In the genomic region with DNA sequence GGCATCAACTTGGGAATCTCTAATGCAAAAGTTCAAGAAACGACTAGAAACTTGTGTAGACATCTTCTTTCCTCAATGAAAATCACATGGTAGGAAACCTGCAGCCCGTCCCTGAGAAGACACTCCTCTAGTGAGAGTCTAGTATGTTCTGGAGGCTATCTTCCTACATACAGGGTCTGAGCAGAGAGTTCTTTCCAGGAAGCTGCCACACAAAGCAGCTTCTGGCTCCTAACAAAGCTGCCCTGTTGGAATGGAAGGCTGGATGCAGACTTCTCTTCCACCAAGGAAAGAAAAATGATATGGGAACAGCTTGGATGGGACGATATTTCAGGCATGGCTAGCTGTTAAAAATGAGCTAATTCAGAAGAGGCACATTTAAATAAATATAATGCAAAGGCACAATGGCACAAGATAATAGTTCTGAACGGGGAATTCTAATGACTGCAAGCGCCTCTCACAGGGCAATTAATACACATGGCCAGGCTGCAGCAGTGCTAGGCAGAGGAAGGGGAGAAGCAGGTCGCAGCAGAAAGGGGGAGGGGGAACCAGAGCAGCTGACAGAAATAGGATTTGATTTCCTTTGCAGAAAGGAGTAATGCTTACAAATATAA, we compare ENCODE assay signal across 11 mouse cellular contexts.
DNase-seq lines count a peak whose midpoint lies in the region; ATAC-seq and TF ChIP-seq lines count a peak whose summit lies in the region.
"Had no signal": no experiment of that assay in that cellular context is flagged by ENCODE, and none has a peak within 500 bp of the region (broad histone marks: within the 10 kb centered on the region; RNA-seq: fewer than 3 reads in every experiment).

No protein-coding gene starts in this region.

- no peak overlapping the region for H3K27ac ChIP-seq in heart, embryonic 10.5 days
- peak overlapping the region; percentile 86 for H3K27ac ChIP-seq in hindbrain, embryonic 11.5 days (ENCODE audit: low read depth, low read length)
- H3K27ac ChIP-seq in midbrain, postnatal 0 days (ENCODE audit: low read depth, low read length): no peak overlapping the region; the same call in 1 of the 2 replicates
- H3K27ac ChIP-seq in heart, embryonic 11.5 days (ENCODE audit: low read depth, low read length): no peak overlapping the region

- no peak overlapping the region for H3K9ac ChIP-seq in hindbrain, embryonic 11.5 days (ENCODE audit: low read depth, low read length)
- H3K9ac ChIP-seq in midbrain, postnatal 0 days (replicated peaks; ENCODE audit: low read length, poor library complexity, severe bottlenecking): no peak overlapping the region
- H3K9ac ChIP-seq in heart, embryonic 11.5 days (ENCODE audit: low read depth, low read length): no peak overlapping the region

- H3K27me3 ChIP-seq in heart, embryonic 10.5 days (ENCODE audit: insufficient read depth, poor library complexity, severe bottlenecking): peaks cover 3% of the 10 kb centered on the region; the same call in 1 of the 2 replicates
- H3K27me3 ChIP-seq in hindbrain, embryonic 11.5 days (ENCODE audit: control insufficient read depth, insufficient read depth, low read length): no peaks in the 10 kb centered on the region
- H3K27me3 ChIP-seq in midbrain, postnatal 0 days (ENCODE audit: insufficient read depth, low read length): no peaks in the 10 kb centered on the region
- H3K27me3 ChIP-seq in heart, embryonic 11.5 days (ENCODE audit: control insufficient read depth, insufficient read depth, low read length): 0 out of 2 replicates have a peak, but pooled peaks cover 3% of the 10 kb centered on the region

- H3K4me2 ChIP-seq in hindbrain, embryonic 11.5 days (replicated peaks; ENCODE audit: low read depth, low read length): no peak overlapping the region
- no peak overlapping the region for H3K4me2 ChIP-seq in midbrain, postnatal 0 days (ENCODE audit: low read depth, low read length, poor library complexity, severe bottlenecking)
- no peak overlapping the region for H3K4me2 ChIP-seq in heart, embryonic 11.5 days

- peak; percentile 86 for ATAC-seq in hindbrain, embryonic 11.5 days (ENCODE audit: low FRiP score)
- ATAC-seq in midbrain, postnatal 0 days (ENCODE audit: low FRiP score): no peak
- ATAC-seq in heart, embryonic 11.5 days (replicated peaks; ENCODE audit: insufficient number of reproducible peaks, low FRiP score, low TSS enrichment): no peak

- H3K4me1 ChIP-seq in heart, embryonic 10.5 days: no peaks in the 10 kb centered on the region
- H3K4me1 ChIP-seq in hindbrain, embryonic 11.5 days (replicated peaks; ENCODE audit: control insufficient read depth, insufficient read depth, low read length): peaks cover 6% of the 10 kb centered on the region; the same call in 1 of the 2 replicates
- peaks cover 9% of the 10 kb centered on the region; the same call in 1 of the 2 replicates for H3K4me1 ChIP-seq in midbrain, postnatal 0 days (ENCODE audit: insufficient read depth, low read length)
- H3K4me1 ChIP-seq in heart, embryonic 11.5 days (ENCODE audit: control insufficient read depth, insufficient read depth, low read length): no peaks in the 10 kb centered on the region

- H3K4me3 ChIP-seq in heart, embryonic 10.5 days: no peak overlapping the region
- H3K4me3 ChIP-seq in hindbrain, embryonic 11.5 days (ENCODE audit: low read depth, low read length): no peak overlapping the region
- no peak overlapping the region for H3K4me3 ChIP-seq in midbrain, postnatal 0 days (ENCODE audit: low read depth, low read length)
- H3K4me3 ChIP-seq in heart, embryonic 11.5 days (ENCODE audit: low read depth, low read length): no peak overlapping the region

- DNase-seq in heart, adult 11 months: peak; percentile 28
- no peak for DNase-seq in heart, embryonic 10.5 days (ENCODE audit: low spot score)
- DNase-seq in embryo, embryonic 10.5 days (ENCODE audit: low spot score): peak; percentile 53
- peak; percentile 48 for DNase-seq in hindbrain, embryonic 11.5 days (ENCODE audit: low spot score)
- DNase-seq in midbrain, postnatal 0 days (ENCODE audit: low spot score): peak; percentile 44
- DNase-seq in adipocyte (ENCODE audit: low spot score) (no peak), liver (no peak)
- DNase-seq: adrenal gland, adult 2 months; gastrocnemius, postnatal 25 days; thymus, postnatal 14 days had no signal

- WGBS in heart, embryonic 10.5 days: 45% methylated on average over 6 of the region's 6 CpGs
- WGBS in hindbrain, embryonic 11.5 days: 19% methylated on average over 6 of the region's 6 CpGs
- WGBS in midbrain, postnatal 0 days: 14% methylated on average over 6 of the region's 6 CpGs
- WGBS in heart, embryonic 11.5 days (ENCODE audit: insufficient replicate concordance): 35% methylated on average over 6 of the region's 6 CpGs

- H3K9me3 ChIP-seq in heart, embryonic 10.5 days: no peaks in the 10 kb centered on the region
- no peaks in the 10 kb centered on the region for H3K9me3 ChIP-seq in hindbrain, embryonic 11.5 days (ENCODE audit: control insufficient read depth, low read length)
- H3K9me3 ChIP-seq in midbrain, postnatal 0 days (ENCODE audit: low read length): no peaks in the 10 kb centered on the region
- no peaks in the 10 kb centered on the region for H3K9me3 ChIP-seq in heart, embryonic 11.5 days (replicated peaks; ENCODE audit: control insufficient read depth, low read length)

- no peak for TF ChIP-seq CTCF in midbrain, postnatal 0 days (IDR thresholded peaks at IDR 0.05)

- H3K36me3 ChIP-seq in heart, embryonic 10.5 days: no peaks in the 10 kb centered on the region
- H3K36me3 ChIP-seq in hindbrain, embryonic 11.5 days (ENCODE audit: control insufficient read depth, insufficient read depth, low read length): no peaks in the 10 kb centered on the region
- no peaks in the 10 kb centered on the region for H3K36me3 ChIP-seq in midbrain, postnatal 0 days (ENCODE audit: insufficient read depth, low read length)
- no peaks in the 10 kb centered on the region for H3K36me3 ChIP-seq in heart, embryonic 11.5 days (ENCODE audit: control insufficient read depth, insufficient read depth, low read length)

Comparison
In these comparisons a context has a peak if more than half of its experiments do, and no peak if none do; other contexts are left out.
1. DNase-seq: peak in heart, adult 11 months (single experiment), embryo, embryonic 10.5 days (single experiment), hindbrain, embryonic 11.5 days (single experiment) and midbrain, postnatal 0 days (single experiment); none in heart, embryonic 10.5 days (single experiment), adipocyte (single experiment) and liver (single experiment).